Mouse (Mus musculus) kidney, postnatal 10 days (tissue): ENCODE results near the gene Luc7l.

Experiments used
- DNase-seq: peaks from one replicate; pipeline ENCODE4 v3.0.0; 2021; ENCODE audit warnings: mixed read lengths

Gene Luc7l

GRCm38 (mm10) chr17:26252539-26253251 lies at the start of gene Luc7l:
Gene Luc7l (plus strand): TSS chr17:26252896.
- peak; percentile 96 for DNase-seq

GRCm38 (mm10) chr17:26203321-26203811 lies 49.3 kb upstream of the Luc7l start:
- DNase-seq: peak; percentile 45

- DNase-seq: no peak
These were observed 47.9 kb upstream of the Luc7l start for GRCm38 (mm10) chr17:26204766-26205165.

GRCm38 (mm10) chr17:26206392-26206791 lies 46.3 kb upstream of the Luc7l start:
- no peak for DNase-seq

- no peak for DNase-seq
These were observed 45.0 kb upstream of the Luc7l start, which contains the start of gene Arhgdig for GRCm38 (mm10) chr17:26207686-26208085. Gene Arhgdig (minus strand): TSS chr17:26207786.

GRCm38 (mm10) chr17:26212241-26212640 lies 40.5 kb upstream of the Luc7l start:
- no peak for DNase-seq

GRCm38 (mm10) chr17:26212681-26213080 lies 40.0 kb upstream of the Luc7l start:
- DNase-seq: no peak

GRCm38 (mm10) chr17:26221508-26221907 lies 31.2 kb upstream of the Luc7l start:
- DNase-seq: no peak

GRCm38 (mm10) chr17:26225150-26225549 lies 27.5 kb upstream of the Luc7l start:
- DNase-seq: peak; percentile 58

GRCm38 (mm10) chr17:26229776-26230175 lies 22.9 kb upstream of the Luc7l start:
- DNase-seq: no peak

GRCm38 (mm10) chr17:26231156-26231555 lies 21.5 kb upstream of the Luc7l start:
- no peak for DNase-seq

- no peak for DNase-seq
These were observed 19.8 kb upstream of the Luc7l start for GRCm38 (mm10) chr17:26232863-26233262.

GRCm38 (mm10) chr17:26234386-26234785 lies 18.3 kb upstream of the Luc7l start:
- DNase-seq: no peak

- DNase-seq: no peak
These were observed 17.4 kb upstream of the Luc7l start for GRCm38 (mm10) chr17:26235077-26235815.

GRCm38 (mm10) chr17:26237667-26238066 lies 15.0 kb upstream of the Luc7l start:
- DNase-seq: no peak

- DNase-seq: no peak
These were observed 13.1 kb upstream of the Luc7l start for GRCm38 (mm10) chr17:26239551-26239950.

GRCm38 (mm10) chr17:26240120-26240790 lies 12.4 kb upstream of the Luc7l start:
- DNase-seq: no peak

- no peak for DNase-seq
These were observed 11.7 kb upstream of the Luc7l start for GRCm38 (mm10) chr17:26240990-26241389.

GRCm38 (mm10) chr17:26243471-26244100 lies 9.1 kb upstream of the Luc7l start:
- DNase-seq: peak; percentile 81

GRCm38 (mm10) chr17:26244101-26244841 lies 8.4 kb upstream of the Luc7l start, which contains the start of gene Fam234a:
Gene Fam234a (minus strand): TSS chr17:26244242.
- peak; percentile 98 for DNase-seq

- DNase-seq: no peak
These were observed 684 bp upstream of the Luc7l start for GRCm38 (mm10) chr17:26251886-26252538.

GRCm38 (mm10) chr17:26253399-26253798 lies 703 bp downstream of the Luc7l start:
- no peak for DNase-seq
